Mouse (Mus musculus): ENCODE measurements at regions not wholly inside any gene's neighbourhood (a gene's known extent, or its start where the extent isn't known, plus 50 kb on each side); places are given as distances from the start of the nearest gene placed in this dataset.

DNA sequence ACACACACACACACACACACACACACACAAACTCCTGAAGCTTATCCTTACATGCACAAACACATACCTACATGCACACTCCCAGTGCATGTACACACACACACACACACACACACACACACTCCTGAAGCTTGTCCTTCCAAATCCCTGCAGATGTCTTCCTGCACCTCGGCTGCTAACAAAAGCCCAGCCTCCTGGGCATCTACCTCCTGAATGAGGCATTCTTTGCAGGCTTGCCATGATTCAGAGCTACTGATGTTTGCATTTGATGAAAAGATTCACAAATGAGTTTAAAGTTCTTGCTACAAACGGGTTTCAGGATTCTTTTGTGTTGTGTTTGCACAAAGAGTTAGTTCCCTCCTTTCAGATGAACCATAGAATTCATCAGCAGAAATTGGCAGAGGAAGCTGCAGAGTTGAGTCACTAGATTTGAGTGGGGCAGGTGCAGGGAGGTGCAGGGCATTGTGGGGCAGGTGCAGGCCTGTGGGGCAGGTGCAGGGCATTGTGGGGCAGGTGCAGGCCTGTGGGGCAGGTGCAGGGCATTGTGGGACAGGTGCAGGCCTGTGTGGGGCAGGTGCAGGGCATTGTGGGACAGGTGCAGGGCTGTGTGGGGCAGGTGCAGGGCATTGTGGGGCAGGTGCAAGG lies 84.8 kb upstream of the Ajap1 start:
- Histone ChIP-seq H3K9ac (no peak overlapping the region), H3K4me3 (no peak overlapping the region), H3K27ac (no peak overlapping the region), H3K9me3 (replicated peaks) (no peaks in the 10 kb centered on the region), H3K4me2 (no peak overlapping the region), H3K36me3 (no peaks in the 10 kb centered on the region), H3K4me1 (no peaks in the 10 kb centered on the region), H3K27me3 (replicated peaks) (no peaks in the 10 kb centered on the region)
- no peak for ATAC-seq
- WGBS (ENCODE audit: insufficient replicate concordance), result 26% methylated on average over 2 of the region's 2 CpGs

DNA sequence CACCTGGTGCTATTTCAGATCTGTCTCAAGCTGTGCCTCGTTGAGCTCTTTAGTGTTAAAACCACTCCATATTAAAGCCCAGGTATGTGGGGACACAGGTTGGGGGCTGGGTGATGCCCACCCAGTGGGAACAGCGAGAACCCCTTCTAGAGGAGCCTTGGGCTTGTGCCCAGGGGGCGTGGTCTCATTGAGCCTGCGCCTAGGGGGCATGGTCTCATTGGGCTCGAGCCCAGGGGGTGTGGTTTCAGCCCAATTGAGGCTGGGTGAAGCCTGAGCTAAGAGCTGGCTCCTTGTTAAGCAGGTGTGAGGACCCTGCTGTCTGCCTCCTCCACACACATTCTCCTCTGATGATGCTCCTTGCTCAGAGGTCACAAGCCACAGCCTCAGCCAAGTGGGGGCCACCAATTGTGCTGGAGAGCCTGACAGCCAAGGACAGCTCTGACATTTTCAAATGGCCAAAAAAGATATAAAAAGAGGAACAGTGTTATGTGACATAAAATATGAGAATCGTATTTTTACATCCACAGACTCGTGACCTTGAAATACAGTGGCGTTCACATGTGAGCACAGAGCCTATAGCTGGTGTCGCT lies 90.7 kb upstream of the Ajap1 start:
- Histone ChIP-seq H3K27me3 (replicated peaks) (no peaks in the 10 kb centered on the region), H3K36me3 (no peaks in the 10 kb centered on the region), H3K4me1 (no peaks in the 10 kb centered on the region), H3K27ac (no peak overlapping the region), H3K4me3 (no peak overlapping the region), H3K4me2 (no peak overlapping the region), H3K9ac (no peak overlapping the region), H3K9me3 (replicated peaks) (no peaks in the 10 kb centered on the region)
- ATAC-seq, result no peak
- 50% methylated on average over 9 of the region's 9 CpGs for WGBS (ENCODE audit: insufficient replicate concordance)

DNA sequence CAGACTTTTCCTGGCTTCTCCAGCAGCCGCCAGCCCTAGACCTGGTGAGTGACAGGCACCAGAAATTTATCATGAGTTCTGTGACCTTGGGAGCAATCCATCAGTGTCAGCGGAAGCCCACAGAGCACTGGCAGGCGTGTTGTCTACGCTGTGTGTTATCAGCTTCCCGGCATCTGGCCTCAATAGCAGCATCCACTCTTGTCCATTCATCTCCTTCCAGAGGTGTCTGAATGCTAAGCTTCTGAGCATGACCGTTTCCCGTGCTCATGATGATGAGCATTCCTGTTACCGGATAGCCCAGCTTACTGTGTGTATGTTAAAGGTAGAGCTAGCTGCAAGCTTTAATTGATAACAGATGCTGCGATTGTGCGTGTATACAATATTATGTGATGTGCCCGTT lies 110.7 kb upstream of the Ajap1 start:
- H3K4me1 ChIP-seq, result no peaks in the 10 kb centered on the region
- no peak for ATAC-seq
- H3K27me3 ChIP-seq (replicated peaks), result no peaks in the 10 kb centered on the region
- WGBS (ENCODE audit: insufficient replicate concordance), result 63% methylated on average over 11 of the region's 11 CpGs
- H3K4me2 ChIP-seq, result no peak overlapping the region
- H3K9me3 ChIP-seq (replicated peaks), result no peaks in the 10 kb centered on the region
- H3K36me3 ChIP-seq, result no peaks in the 10 kb centered on the region
- no peak overlapping the region for H3K9ac ChIP-seq
- H3K27ac ChIP-seq, result no peak overlapping the region
- H3K4me3 ChIP-seq, result no peak overlapping the region

GRCm38 (mm10) chr4:153599794-153600370 lies 117.3 kb upstream of the Ajap1 start:
- Histone ChIP-seq H3K4me2 (no peak overlapping the region), H3K9me3 (replicated peaks) (no peaks in the 10 kb centered on the region), H3K27ac (no peak overlapping the region), H3K27me3 (replicated peaks) (no peaks in the 10 kb centered on the region), H3K4me3 (no peak overlapping the region), H3K9ac (no peak overlapping the region), H3K4me1 (no peaks in the 10 kb centered on the region), H3K36me3 (no peaks in the 10 kb centered on the region)
- 66% methylated on average over 11 of the region's 11 CpGs for WGBS (ENCODE audit: insufficient replicate concordance)
- no peak for ATAC-seq

GRCm38 (mm10) chr4:153602496-153602895 lies 119.9 kb upstream of the Ajap1 start:
- WGBS (ENCODE audit: insufficient replicate concordance), result 72% methylated on average over 4 of the region's 4 CpGs
- H3K27ac ChIP-seq, result no peak overlapping the region

GRCm38 (mm10) chr4:153603056-153603840 lies 120.6 kb upstream of the Ajap1 start:
- ATAC-seq, result no peak
- Histone ChIP-seq H3K27ac (no peak overlapping the region), H3K4me3 (no peak overlapping the region), H3K9ac (no peak overlapping the region), H3K27me3 (replicated peaks) (no peaks in the 10 kb centered on the region), H3K4me1 (no peaks in the 10 kb centered on the region), H3K36me3 (no peaks in the 10 kb centered on the region), H3K4me2 (no peak overlapping the region), H3K9me3 (replicated peaks) (0 out of 2 replicates have a peak, but pooled peaks cover 10% of the 10 kb centered on the region)
- 73% methylated on average over 11 of the region's 11 CpGs for WGBS (ENCODE audit: insufficient replicate concordance)

More at GRCm38 (mm10) chr4:153602496-153602895, 119.9 kb upstream of the Ajap1 start:
- Histone ChIP-seq H3K9me3 (replicated peaks) (0 out of 2 replicates have a peak, but pooled peaks cover 10% of the 10 kb centered on the region), H3K9ac (no peak overlapping the region), H3K4me1 (no peaks in the 10 kb centered on the region), H3K27me3 (replicated peaks) (no peaks in the 10 kb centered on the region), H3K4me2 (no peak overlapping the region), H3K4me3 (no peak overlapping the region), H3K36me3 (no peaks in the 10 kb centered on the region)
- no peak for ATAC-seq

- WGBS (ENCODE audit: insufficient replicate concordance), result 70% methylated on average over 7 of the region's 7 CpGs
- ATAC-seq, result no peak
- H3K27ac ChIP-seq, result no peak overlapping the region
Observed at GRCm38 (mm10) chr4:153603936-153604335, 121.3 kb upstream of the Ajap1 start.

DNA sequence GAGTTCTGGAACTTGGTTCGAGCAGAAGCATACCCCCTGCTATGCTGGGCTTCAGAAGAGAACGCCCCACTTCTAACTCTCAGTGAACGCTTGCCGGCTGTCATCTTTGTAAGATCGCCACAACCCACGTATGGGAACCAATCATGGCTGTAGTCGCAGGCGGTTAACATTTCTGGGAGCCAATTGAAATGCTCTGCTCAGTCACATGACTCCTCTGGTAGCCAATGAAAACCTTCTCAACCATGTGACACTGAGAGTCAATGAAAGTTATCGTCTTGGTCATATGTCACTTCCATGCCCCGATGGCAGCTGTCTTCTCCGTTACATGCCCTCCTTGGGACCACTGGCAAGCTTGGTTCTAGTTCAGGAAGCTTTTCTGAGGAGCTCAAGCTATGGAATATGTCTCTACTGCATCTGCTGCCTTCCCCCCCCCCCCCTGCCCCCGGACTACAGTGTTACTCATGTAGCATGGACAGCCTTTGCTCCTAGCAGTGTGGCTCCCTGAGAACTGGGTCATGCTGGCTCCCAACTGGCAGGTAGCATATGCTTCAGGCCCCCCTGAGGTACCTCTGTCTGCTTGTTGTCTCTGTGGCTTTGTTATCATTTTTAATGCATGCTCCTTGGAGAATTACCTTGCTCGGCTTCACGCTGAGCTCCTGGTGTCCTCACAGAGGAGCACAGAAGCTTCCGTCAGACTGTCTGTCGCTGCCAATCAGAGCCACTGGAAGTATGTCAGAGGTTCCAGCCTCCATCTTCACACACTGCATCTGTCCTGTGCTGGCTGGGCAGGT lies 122.3 kb upstream of the Ajap1 start:
- no peak overlapping the region for H3K4me3 ChIP-seq
- H3K27ac ChIP-seq, result no peak overlapping the region
- H3K9me3 ChIP-seq (replicated peaks), result 0 out of 2 replicates have a peak, but pooled peaks cover 15% of the 10 kb centered on the region
- no peaks in the 10 kb centered on the region for H3K4me1 ChIP-seq
- no peaks in the 10 kb centered on the region for H3K36me3 ChIP-seq
- no peak overlapping the region for H3K9ac ChIP-seq
- 75% methylated on average over 16 of the region's 16 CpGs for WGBS (ENCODE audit: insufficient replicate concordance)
- no peak overlapping the region for H3K4me2 ChIP-seq
- no peaks in the 10 kb centered on the region for H3K27me3 ChIP-seq (replicated peaks)
- ATAC-seq, result no peak

More at GRCm38 (mm10) chr4:153603936-153604335, 121.3 kb upstream of the Ajap1 start:
- no peaks in the 10 kb centered on the region for H3K27me3 ChIP-seq (replicated peaks)
- H3K9me3 ChIP-seq (replicated peaks), result 0 out of 2 replicates have a peak, but pooled peaks cover 15% of the 10 kb centered on the region
- no peaks in the 10 kb centered on the region for H3K36me3 ChIP-seq
- no peaks in the 10 kb centered on the region for H3K4me1 ChIP-seq
- no peak overlapping the region for H3K9ac ChIP-seq
- no peak overlapping the region for H3K4me3 ChIP-seq
- no peak overlapping the region for H3K4me2 ChIP-seq

- Histone ChIP-seq H3K9me3 (replicated peaks) (no peaks in the 10 kb centered on the region), H3K27ac (no peak overlapping the region), H3K9ac (no peak overlapping the region), H3K4me1 (no peaks in the 10 kb centered on the region), H3K27me3 (replicated peaks) (no peaks in the 10 kb centered on the region), H3K4me2 (no peak overlapping the region), H3K36me3 (no peaks in the 10 kb centered on the region), H3K4me3 (no peak overlapping the region)
- 67% methylated on average over 8 of the region's 8 CpGs for WGBS (ENCODE audit: insufficient replicate concordance)
- no peak for ATAC-seq
Observed at GRCm38 (mm10) chr4:153616058-153616457, 133.4 kb upstream of the Ajap1 start.

- Histone ChIP-seq H3K36me3 (no peaks in the 10 kb centered on the region), H3K4me1 (no peaks in the 10 kb centered on the region), H3K9ac (no peak overlapping the region), H3K4me2 (no peak overlapping the region), H3K4me3 (no peak overlapping the region), H3K27ac (no peak overlapping the region), H3K27me3 (replicated peaks) (no peaks in the 10 kb centered on the region), H3K9me3 (replicated peaks) (no peaks in the 10 kb centered on the region)
- WGBS (ENCODE audit: insufficient replicate concordance), result 63% methylated on average over 6 of the region's 6 CpGs
- no peak for ATAC-seq
Observed at GRCm38 (mm10) chr4:153616938-153617337, 134.3 kb upstream of the Ajap1 start.

GRCm38 (mm10) chr4:153620871-153621270 lies 138.3 kb upstream of the Ajap1 start:
- Histone ChIP-seq H3K4me3 (no peak overlapping the region), H3K36me3 (no peaks in the 10 kb centered on the region), H3K9ac (no peak overlapping the region), H3K4me2 (no peak overlapping the region), H3K9me3 (replicated peaks) (no peaks in the 10 kb centered on the region), H3K27ac (no peak overlapping the region), H3K27me3 (replicated peaks) (no peaks in the 10 kb centered on the region), H3K4me1 (no peaks in the 10 kb centered on the region)
- WGBS (ENCODE audit: insufficient replicate concordance), result 72% methylated on average over 5 of the region's 5 CpGs
- ATAC-seq, result no peak

All from liver, embryonic 12.5 days (tissue).